Mouse (Mus musculus): Measurements from ENCODE around the gene Aida. TPM values are rescaled to one million over a fixed set of nuclear protein-coding genes. Genes with fewer than 3 reads are reported as not detected.

Aida gene
- polyA plus RNA-seq, 1 experiment = 46.5 TPM

GRCm38 (mm10) chr1:183362729-183363576, 66.6 kb downstream of the Aida start:
- H3K36me3 ChIP-seq (ENCODE audit: control insufficient read depth, insufficient read depth) = peaks cover 58% of the 10 kb centered on the region
- H3K4me3 ChIP-seq (ENCODE audit: insufficient read depth, poor library complexity, severe bottlenecking) = no peak overlapping the region
- no peak overlapping the region for H3ac ChIP-seq (ENCODE audit: control insufficient read depth, insufficient read length, low read depth)
- H3K27me3 ChIP-seq (ENCODE audit: control insufficient read depth, insufficient read depth, insufficient read length) = no peaks in the 10 kb centered on the region
- TF ChIP-seq MYOG (IDR thresholded peaks at IDR 0.05; ENCODE audit: control insufficient read depth, extremely low read depth, insufficient read length) = no peak
- H3K79me3 ChIP-seq (ENCODE audit: low read depth) = peaks cover 5% of the 10 kb centered on the region
- peaks cover 24% of the 10 kb centered on the region for H3K79me2 ChIP-seq (ENCODE audit: control insufficient read depth, insufficient read depth)

- peaks cover 52% of the 10 kb centered on the region for H3K36me3 ChIP-seq (ENCODE audit: control insufficient read depth, insufficient read depth)
- no peaks in the 10 kb centered on the region for H3K27me3 ChIP-seq (ENCODE audit: control insufficient read depth, insufficient read depth, insufficient read length)
- no peak for TF ChIP-seq FOSL1 (IDR thresholded peaks at IDR 0.05; ENCODE audit: insufficient read depth, low read length, poor library complexity, severe bottlenecking)
- TF ChIP-seq MAX (IDR thresholded peaks at IDR 0.05) = no peak
- no peak for TF ChIP-seq USF1 (IDR thresholded peaks at IDR 0.05; ENCODE audit: low read depth)
- no peak for TF ChIP-seq MYOG (IDR thresholded peaks at IDR 0.05; ENCODE audit: control insufficient read depth, extremely low read depth, insufficient read length)
- no peak for TF ChIP-seq MYOD1 (IDR thresholded peaks at IDR 0.05; ENCODE audit: control insufficient read depth, insufficient read length, low read depth)
- TF ChIP-seq CTCF (IDR thresholded peaks at IDR 0.05; ENCODE audit: control insufficient read depth, insufficient read depth, insufficient read length) = no peak
- TF ChIP-seq CEBPB (IDR thresholded peaks at IDR 0.05; ENCODE audit: low read depth) = no peak
- H3ac ChIP-seq (ENCODE audit: control insufficient read depth, insufficient read length, low read depth) = no peak overlapping the region
- H3K79me2 ChIP-seq (ENCODE audit: control insufficient read depth, insufficient read depth) = peaks cover 29% of the 10 kb centered on the region
- peaks cover 8% of the 10 kb centered on the region for H3K79me3 ChIP-seq (ENCODE audit: low read depth)
- H3K4me3 ChIP-seq (ENCODE audit: insufficient read depth, poor library complexity, severe bottlenecking) = no peak overlapping the region
These were observed 67.1 kb downstream of the Aida start for GRCm38 (mm10) chr1:183363577-183363867.

DNA sequence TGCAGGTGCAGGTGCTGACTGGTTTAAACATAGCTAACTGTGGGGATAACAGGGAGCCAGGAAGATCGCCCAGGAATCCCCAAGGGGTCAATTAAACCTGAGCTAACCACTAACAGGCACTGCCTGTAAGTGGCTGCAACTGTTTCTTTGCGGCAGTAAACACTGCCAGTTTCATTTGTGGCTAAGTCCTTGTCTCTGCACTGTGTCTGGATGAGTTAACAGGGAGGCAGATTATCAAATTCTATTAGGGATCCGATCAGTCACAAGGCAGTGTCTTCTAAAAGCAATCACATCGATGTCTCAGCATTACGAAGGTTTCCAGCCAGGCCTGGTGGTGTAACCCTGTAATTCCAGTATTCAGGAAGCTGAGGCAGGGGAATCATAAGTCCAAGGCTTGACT, 70.0 kb downstream of the Aida start:
- TF ChIP-seq CTCF (IDR thresholded peaks at IDR 0.05; ENCODE audit: control insufficient read depth, insufficient read depth, insufficient read length) = no peak
- no peak for TF ChIP-seq FOSL1 (IDR thresholded peaks at IDR 0.05; ENCODE audit: insufficient read depth, low read length, poor library complexity, severe bottlenecking)
- no peak for TF ChIP-seq MYOG (IDR thresholded peaks at IDR 0.05; ENCODE audit: control insufficient read depth, extremely low read depth, insufficient read length)
- TF ChIP-seq MYOD1 (IDR thresholded peaks at IDR 0.05; ENCODE audit: control insufficient read depth, insufficient read length, low read depth) = no peak
- no peak for TF ChIP-seq CEBPB (IDR thresholded peaks at IDR 0.05; ENCODE audit: low read depth)
- no peak for TF ChIP-seq MAX (IDR thresholded peaks at IDR 0.05)
- no peak for TF ChIP-seq USF1 (IDR thresholded peaks at IDR 0.05; ENCODE audit: low read depth)
- H3K27me3 ChIP-seq (ENCODE audit: control insufficient read depth, insufficient read depth, insufficient read length) = no peaks in the 10 kb centered on the region

DNA sequence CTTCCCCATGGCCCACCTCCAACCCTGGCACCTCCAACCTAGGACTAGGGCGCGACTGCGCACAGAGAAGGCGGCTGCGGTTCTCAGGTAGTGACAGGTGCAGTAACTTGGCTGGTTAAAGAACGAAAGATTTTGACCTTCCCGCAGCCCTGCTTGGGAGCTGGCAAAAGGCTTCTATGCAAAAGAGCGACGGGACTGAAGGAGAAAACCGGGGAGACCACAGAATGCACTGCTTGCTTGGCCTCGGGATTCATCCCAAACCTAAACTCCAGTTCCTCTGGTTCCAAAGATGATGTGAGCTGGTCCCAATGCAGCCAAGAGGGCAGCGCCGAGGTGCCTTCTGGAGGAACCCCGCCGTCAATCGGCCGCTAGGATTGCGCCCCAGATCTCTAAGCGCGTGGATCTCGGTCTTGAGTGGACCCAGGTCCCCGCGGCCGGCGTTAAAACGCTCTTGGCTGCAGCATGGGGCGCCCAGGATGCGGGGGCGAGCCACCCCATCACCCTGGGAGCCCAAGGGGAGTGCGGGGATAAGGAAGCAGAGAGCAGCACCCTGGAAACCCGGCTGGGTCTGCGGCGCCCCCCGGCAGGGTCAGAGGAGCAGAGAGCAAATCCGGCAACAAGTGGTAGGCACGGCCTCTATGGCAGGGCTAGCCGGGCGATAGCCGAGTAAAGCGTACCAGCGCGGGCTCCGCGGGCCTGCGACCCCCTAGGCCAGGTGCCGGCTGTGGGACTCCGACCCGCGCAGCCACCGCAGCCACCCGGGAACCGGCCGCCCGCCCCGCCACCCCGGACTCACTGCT, 72.4 kb downstream of the Aida start:
- Histone ChIP-seq H3ac (ENCODE audit: control insufficient read depth, insufficient read length, low read depth) (peak overlapping the region; percentile 76), H3K79me2 (ENCODE audit: control insufficient read depth, insufficient read depth) (peaks cover 36% of the 10 kb centered on the region), H3K36me3 (ENCODE audit: control insufficient read depth, insufficient read depth) (peaks cover 17% of the 10 kb centered on the region), H3K4me3 (ENCODE audit: insufficient read depth, poor library complexity, severe bottlenecking) (peak overlapping the region; percentile 78), H3K79me3 (ENCODE audit: low read depth) (peaks cover 8% of the 10 kb centered on the region), H3K27me3 (ENCODE audit: control insufficient read depth, insufficient read depth, insufficient read length) (no peaks in the 10 kb centered on the region)
- TF ChIP-seq CTCF (IDR thresholded peaks at IDR 0.05; ENCODE audit: control insufficient read depth, insufficient read depth, insufficient read length) (no peak), CEBPB (IDR thresholded peaks at IDR 0.05; ENCODE audit: low read depth) (no peak), MYOG (IDR thresholded peaks at IDR 0.05; ENCODE audit: control insufficient read depth, extremely low read depth, insufficient read length) (no peak), MYOD1 (IDR thresholded peaks at IDR 0.05; ENCODE audit: control insufficient read depth, insufficient read length, low read depth) (no peak), MAX (IDR thresholded peaks at IDR 0.05) (no peak), FOSL1 (IDR thresholded peaks at IDR 0.05; ENCODE audit: insufficient read depth, low read length, poor library complexity, severe bottlenecking) (no peak), USF1 (IDR thresholded peaks at IDR 0.05; ENCODE audit: low read depth) (no peak)

More for the DNA sequence above, 70.0 kb downstream of the Aida start:
- Histone ChIP-seq H3K79me3 (ENCODE audit: low read depth) (peaks cover 8% of the 10 kb centered on the region), H3ac (ENCODE audit: control insufficient read depth, insufficient read length, low read depth) (no peak overlapping the region), H3K79me2 (ENCODE audit: control insufficient read depth, insufficient read depth) (peaks cover 36% of the 10 kb centered on the region), H3K4me3 (ENCODE audit: insufficient read depth, poor library complexity, severe bottlenecking) (no peak overlapping the region), H3K36me3 (ENCODE audit: control insufficient read depth, insufficient read depth) (peaks cover 29% of the 10 kb centered on the region)

- TF ChIP-seq FOSL1 (IDR thresholded peaks at IDR 0.05; ENCODE audit: insufficient read depth, low read length, poor library complexity, severe bottlenecking) (no peak), CEBPB (IDR thresholded peaks at IDR 0.05; ENCODE audit: low read depth) (no peak), CTCF (IDR thresholded peaks at IDR 0.05; ENCODE audit: control insufficient read depth, insufficient read depth, insufficient read length) (no peak), USF1 (IDR thresholded peaks at IDR 0.05; ENCODE audit: low read depth) (no peak), MYOG (IDR thresholded peaks at IDR 0.05; ENCODE audit: control insufficient read depth, extremely low read depth, insufficient read length) (no peak), MAX (IDR thresholded peaks at IDR 0.05) (no peak), MYOD1 (IDR thresholded peaks at IDR 0.05; ENCODE audit: control insufficient read depth, insufficient read length, low read depth) (no peak)
- Histone ChIP-seq H3K36me3 (ENCODE audit: control insufficient read depth, insufficient read depth) (peaks cover 10% of the 10 kb centered on the region), H3K79me2 (ENCODE audit: control insufficient read depth, insufficient read depth) (peaks cover 36% of the 10 kb centered on the region), H3K4me3 (ENCODE audit: insufficient read depth, poor library complexity, severe bottlenecking) (peak within 1 kb of the TSS; percentile 78), H3K79me3 (ENCODE audit: low read depth) (peaks cover 8% of the 10 kb centered on the region), H3K27me3 (ENCODE audit: control insufficient read depth, insufficient read depth, insufficient read length) (no peaks in the 10 kb centered on the region), H3ac (ENCODE audit: control insufficient read depth, insufficient read length, low read depth) (peak within 1 kb of the TSS; percentile 76)
These were observed 73.1 kb downstream of the Aida start, which contains the start of gene Mia3 for GRCm38 (mm10) chr1:183369427-183370014. Gene Mia3 (minus strand): TSS chr1:183369553.
